Mouse (Mus musculus) CD4-positive, CD25-positive, alpha-beta regulatory T cell, adult 2 months (primary cell): Measurements from ENCODE around the gene Rap2b.

ENCODE experiments used
- DNase-seq: peaks from one replicate; pipeline ENCODE4 v3.0.0-alpha.2; 2012; ENCODE audit warnings: low read depth, low spot score

The Rap2b gene

DNA sequence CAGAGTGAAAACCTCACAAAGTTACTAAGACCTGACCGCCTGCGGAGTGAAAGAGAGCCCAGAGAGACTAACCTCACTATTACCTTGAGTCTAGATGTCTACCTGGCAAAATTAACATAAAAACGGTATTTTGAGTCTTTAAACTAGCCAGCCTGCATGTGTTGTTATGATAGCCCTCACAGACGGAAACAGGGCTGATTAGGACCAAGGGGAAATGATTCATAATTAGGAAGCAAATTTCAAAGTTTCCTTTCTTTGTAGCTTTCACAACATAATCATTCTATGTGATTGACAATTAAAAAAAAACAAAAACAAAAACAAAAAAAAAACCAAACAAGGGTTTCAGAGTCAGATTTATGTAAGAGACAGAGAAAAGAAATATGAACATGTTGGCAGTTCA, 24.9 kb downstream of the Rap2b start:
- no peak for DNase-seq

DNA sequence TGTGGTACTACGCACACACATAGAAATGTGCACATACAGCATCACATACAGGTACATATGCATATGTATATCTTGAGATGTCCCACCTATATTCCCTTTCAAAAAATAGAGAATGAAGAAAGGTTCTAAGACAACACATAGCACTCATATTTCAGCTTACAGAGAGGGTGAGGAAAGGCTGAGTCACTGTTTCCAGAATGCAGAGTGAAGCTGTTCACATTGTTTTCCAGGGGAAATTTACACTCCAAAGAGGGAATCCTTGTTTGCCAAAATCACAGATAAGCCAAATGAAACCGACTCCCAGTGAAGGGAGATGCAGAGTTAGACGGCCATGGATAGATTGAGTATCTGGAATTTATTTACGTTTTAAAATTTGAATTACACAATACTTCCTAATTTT, 30.1 kb downstream of the Rap2b start:
- DNase-seq: no peak

DNA sequence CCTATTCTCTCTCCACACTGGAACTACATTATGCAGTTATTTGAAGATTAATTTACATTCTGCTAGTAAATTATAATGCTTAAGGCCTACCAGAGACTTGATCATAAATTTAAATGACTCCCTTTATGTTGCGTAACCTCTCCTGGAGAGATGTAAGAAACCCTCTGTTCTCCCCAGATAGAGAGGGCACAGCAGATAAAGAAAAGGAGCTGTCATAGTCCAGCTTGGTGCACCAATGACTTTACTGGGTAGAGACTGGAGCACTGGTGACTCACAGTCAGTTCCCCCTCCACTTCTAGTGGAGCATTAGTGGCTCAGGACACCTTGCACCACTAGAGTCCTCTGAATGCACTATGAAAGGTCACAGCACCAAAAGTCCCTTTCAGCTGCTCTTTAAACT, 31.4 kb downstream of the Rap2b start:
- DNase-seq: no peak

DNA sequence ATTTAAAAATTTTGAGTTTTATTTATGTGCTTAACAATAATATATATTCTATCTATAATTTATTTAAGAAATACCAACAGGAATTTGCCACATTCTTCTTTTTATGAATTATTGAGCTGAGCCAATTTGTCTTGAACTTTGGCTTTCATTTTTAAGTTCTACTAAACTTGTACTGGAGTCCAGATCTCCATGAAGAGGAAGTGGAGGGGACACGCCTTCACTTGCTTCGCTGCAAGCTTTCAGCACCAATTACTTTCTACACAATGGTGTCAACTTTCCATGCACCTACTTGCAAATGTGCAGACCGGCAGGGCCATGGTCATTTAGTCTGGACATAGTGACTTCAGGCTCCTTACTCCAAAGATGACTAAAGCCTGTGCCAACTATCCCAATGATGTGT, 32.1 kb downstream of the Rap2b start:
- no peak for DNase-seq

GRCm38 (mm10) chr3:61395382-61395781, 33.9 kb downstream of the Rap2b start:
- no peak for DNase-seq

DNA sequence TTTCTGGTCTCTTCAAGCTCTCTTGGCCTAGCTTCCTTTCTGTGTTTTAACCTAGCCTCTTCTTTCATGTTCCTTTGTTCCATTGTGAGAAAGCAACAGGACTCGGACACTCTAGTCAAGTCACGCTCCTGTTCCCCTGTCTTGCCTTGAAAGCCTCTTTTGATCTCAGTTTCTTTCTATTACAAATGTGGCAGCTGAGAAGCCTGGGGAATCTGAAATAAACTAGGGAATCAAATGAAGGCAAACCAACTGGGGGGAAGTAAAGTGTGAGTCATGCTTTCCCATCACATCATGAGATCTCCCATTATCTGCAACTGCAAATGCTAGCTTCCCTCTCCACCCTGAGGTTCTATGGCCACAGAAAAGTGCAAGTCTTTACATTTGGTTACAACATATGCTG, 35.3 kb downstream of the Rap2b start:
- no peak for DNase-seq

DNA sequence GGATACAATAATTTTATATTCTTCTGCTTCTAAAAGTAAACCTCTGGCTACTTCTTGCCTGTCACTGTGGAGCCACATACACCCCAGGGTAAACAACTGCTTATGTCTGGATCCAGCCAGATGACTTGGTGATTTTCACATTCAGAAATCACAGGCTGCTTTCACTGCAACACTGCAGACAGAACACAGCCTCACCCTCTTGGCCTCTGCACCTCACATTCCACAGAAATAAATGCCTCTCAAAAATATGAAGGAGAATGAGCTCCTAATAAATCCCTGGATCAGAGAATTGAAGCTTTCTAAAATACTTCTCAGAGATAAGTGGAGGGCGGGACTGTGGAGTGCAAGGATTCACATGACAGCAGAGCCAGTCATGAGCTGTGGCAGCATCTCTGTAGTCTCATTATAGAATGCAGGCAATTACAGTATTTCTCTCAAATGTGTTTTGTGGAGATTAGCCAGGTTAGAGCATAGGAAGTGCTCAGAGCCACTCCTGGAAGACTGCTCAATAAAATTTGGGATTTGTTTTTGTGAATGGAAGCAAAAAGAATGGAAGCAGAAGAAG, 39.5 kb downstream of the Rap2b start:
- no peak for DNase-seq

- DNase-seq: peak; percentile 22
Observed at GRCm38 (mm10) chr3:61406921-61407320, 45.5 kb downstream of the Rap2b start.

GRCm38 (mm10) chr3:61409683-61410082, 48.2 kb downstream of the Rap2b start:
- DNase-seq: peak; percentile 70

DNA sequence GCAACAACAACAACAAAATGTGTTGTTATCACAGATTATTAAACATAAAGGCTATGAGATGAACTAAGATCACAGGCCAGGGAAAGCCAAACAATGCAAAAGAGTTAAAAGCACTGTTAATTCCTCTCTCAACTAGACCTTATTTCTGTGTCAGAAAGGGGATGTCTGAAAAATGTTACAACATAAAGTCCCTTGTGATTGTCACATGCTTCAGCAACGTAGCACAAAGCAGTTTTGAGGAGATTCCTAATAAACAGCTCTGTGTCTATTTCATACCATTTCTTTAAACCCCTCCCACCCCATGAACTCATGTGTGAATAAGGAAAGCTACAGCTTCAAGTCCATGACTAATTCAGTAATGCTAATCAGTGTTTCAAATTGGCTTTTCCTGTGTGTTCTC, 54.4 kb downstream of the Rap2b start:
- no peak for DNase-seq
